Mouse (Mus musculus) heart, adult 18-20 months (tissue): Measurements from ENCODE around the gene Tagap1. TPM values are rescaled to one million over a fixed set of nuclear protein-coding genes. Genes with fewer than 3 reads are reported as not detected.
"Not testable (repeated sequence)": the region's sequence is repeated elsewhere in the genome, so short reads cannot be mapped to it uniquely, and the experiment has no call there.

Experiments
- DNase-seq, 2 experiments: peaks; one replicate each; pipeline ENCODE4 v3.0.0; 2021 to 2022; ENCODE audit warnings: mixed read lengths in 1 of 2
- total RNA-seq, 2 experiments: library from RNA; stranded (reverse); gene quantifications; 2 replicates each; pipeline ENCODE4 v1.2.3; 2021

Gene Tagap1
- total RNA-seq, 2 experiments from 2014 or later = 9.3 to 9.7 TPM

GRCm38 (mm10) chr17:6962339-6962738, 1.4 kb upstream of the Tagap1 start:
- DNase-seq = not testable (repeated sequence)

GRCm38 (mm10) chr17:6961181-6962000, 435 bp upstream of the Tagap1 start:
- DNase-seq = peak; percentile 46 to 73

- DNase-seq = not testable (repeated sequence)
Measured at GRCm38 (mm10) chr17:6960349-6960748, 607 bp downstream of the Tagap1 start.

- not testable (repeated sequence) for DNase-seq
Measured at GRCm38 (mm10) chr17:6959543-6960259, 1.3 kb downstream of the Tagap1 start.

- DNase-seq = peak; percentile 23 to 28
Measured at GRCm38 (mm10) chr17:6958881-6959280, 2.1 kb downstream of the Tagap1 start.

- DNase-seq = not testable (repeated sequence)
Measured at GRCm38 (mm10) chr17:6948769-6949228, 12.2 kb downstream of the Tagap1 start.

GRCm38 (mm10) chr17:6947984-6948768, 12.8 kb downstream of the Tagap1 start, which contains the start of gene Rsph3b:
Rsph3b (minus strand) TSS chr17:6948682.
- peak; percentile 87 to 90 for DNase-seq

GRCm38 (mm10) chr17:6947637-6947983, 13.3 kb downstream of the Tagap1 start:
- DNase-seq = not testable (repeated sequence)

- DNase-seq = not testable (repeated sequence)
Measured at GRCm38 (mm10) chr17:6942560-6942959, 18.4 kb downstream of the Tagap1 start.

- not testable (repeated sequence) for DNase-seq
Measured at GRCm38 (mm10) chr17:6931625-6932024, 29.3 kb downstream of the Tagap1 start.

- DNase-seq = not testable (repeated sequence)
Measured at GRCm38 (mm10) chr17:6920351-6920894, 40.5 kb downstream of the Tagap1 start.

GRCm38 (mm10) chr17:6919388-6919787, 41.6 kb downstream of the Tagap1 start:
- DNase-seq = not testable (repeated sequence)

- not testable (repeated sequence) for DNase-seq
Measured at GRCm38 (mm10) chr17:6915282-6915681, 45.7 kb downstream of the Tagap1 start.

- not testable (repeated sequence) for DNase-seq
Measured at GRCm38 (mm10) chr17:6914066-6914465, 46.9 kb downstream of the Tagap1 start.

Other genes with a start within 250 kb of the Tagap1 start
- 10 to 100 TPM; 32.5 to 36.9 TPM for gene Ezr, start 178.4 kb downstream of the Tagap1 start, total RNA-seq
- 10 to 100 TPM; 58.5 to 59.3 TPM for gene Rsph3b, start 12.5 kb downstream of the Tagap1 start, total RNA-seq
- 100 to 1,000 TPM; 187 to 203 TPM for gene Rnaset2b, start 9.5 kb upstream of the Tagap1 start, total RNA-seq
- not detected for gene Gm49721, start 17.7 kb upstream of the Tagap1 start, total RNA-seq
- not detected for gene Gm1604a, start 64.4 kb upstream of the Tagap1 start, total RNA-seq
- 10 to 100 TPM; 38.6 to 49.2 TPM for gene Rps6ka2, start 209.0 kb upstream of the Tagap1 start, total RNA-seq